Mouse (Mus musculus): ENCODE results near the gene Pmepa1. TPM values are rescaled to one million over a fixed set of nuclear protein-coding genes. Genes with fewer than 3 reads are reported as not detected.

The Pmepa1 gene
- polyA plus RNA-seq, 1 experiment: 40.4 TPM

DNA sequence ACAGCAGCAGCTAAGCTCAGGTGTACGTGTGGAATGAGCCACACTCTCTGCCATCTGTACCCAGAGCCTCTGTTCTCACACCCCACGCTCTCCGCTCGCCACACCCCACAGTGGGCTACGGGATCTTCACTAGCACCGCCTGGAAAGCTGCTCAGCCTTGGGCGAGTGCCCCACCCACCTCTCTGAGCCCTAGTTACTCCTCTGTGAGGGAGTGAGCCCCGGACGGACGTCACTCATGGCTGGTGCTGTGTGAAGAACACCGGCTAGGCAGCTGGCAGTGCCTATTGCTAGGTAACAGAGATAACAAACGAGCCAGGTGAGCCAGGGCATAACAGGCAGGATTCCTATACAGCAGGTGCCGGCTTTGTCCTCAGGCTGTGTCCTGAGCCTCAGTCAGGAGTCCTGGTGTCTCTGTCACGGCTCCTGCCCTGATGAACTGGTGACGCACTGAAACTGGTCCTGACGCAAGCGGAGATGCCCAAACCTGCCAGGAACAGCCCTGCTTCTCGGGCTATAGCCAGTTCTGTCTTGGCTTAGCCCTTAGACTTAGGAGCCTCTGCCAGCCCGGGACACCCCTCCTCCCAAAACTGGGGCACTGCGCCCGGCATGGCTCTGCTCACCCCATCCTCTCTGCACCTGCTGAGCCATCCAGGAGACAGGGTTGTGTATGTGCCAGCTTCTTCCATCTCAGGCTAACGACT lies 44.1 kb downstream of the Pmepa1 start:
- peak in 1 of 2 experiments; percentile 58 for DNase-seq (ENCODE audit: extremely low spot score in 1 of 2, low spot score in 1 of 2)

DNA sequence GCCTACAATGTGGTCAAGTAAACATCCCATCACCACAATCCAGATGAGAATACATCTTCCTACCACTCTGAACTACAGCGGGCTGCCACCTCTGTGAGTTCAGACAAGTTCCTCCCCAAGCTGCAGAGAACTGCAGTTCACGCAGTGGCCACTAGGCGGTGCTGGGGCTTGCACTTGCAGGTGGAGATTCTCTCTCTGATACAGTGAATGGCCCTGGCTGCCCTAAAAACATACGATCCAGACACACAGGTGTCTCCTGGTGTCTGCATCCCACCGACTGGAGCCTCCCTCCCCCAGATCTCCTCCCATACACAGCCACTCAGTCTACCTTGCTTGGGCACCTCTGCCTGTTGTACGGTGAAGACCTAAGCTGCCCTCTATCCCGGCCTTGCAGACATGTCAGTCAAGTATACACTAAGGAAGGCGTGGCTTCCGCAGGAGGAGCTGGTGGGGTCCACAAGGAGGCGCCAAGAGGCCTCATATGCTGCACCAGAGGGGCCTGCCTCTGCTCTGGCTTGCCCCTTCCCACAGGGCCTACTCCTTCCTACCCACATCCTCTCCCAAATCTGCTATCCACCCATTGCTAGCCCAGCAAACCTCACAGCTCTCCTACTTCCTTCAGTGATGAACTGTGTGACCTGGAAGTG lies 46.6 kb downstream of the Pmepa1 start:
- peak; percentile 79 to 98 for DNase-seq (ENCODE audit: extremely low spot score in 1 of 2, low spot score in 1 of 2)

DNA sequence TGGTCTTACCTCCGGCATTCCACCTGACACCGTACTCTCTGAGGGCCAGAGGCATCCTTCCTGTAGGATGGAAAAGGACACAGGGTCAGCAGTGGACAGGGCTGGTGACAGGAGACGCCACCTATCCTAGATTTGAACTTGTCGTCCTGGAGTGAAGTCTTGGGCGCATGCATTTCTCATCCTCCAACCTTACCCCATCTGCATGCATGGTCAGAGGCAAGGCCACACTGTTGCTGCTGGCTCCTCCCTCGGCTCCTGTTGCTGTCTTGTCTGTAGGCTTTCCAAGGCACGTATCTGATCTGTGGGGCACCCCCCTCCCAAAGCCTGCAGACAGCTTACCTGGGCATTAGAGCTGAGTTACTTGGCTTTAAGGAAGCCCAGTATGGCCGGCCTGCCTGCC lies 47.8 kb downstream of the Pmepa1 start:
- DNase-seq (ENCODE audit: extremely low spot score in 1 of 2, low spot score in 1 of 2): no peak

DNA sequence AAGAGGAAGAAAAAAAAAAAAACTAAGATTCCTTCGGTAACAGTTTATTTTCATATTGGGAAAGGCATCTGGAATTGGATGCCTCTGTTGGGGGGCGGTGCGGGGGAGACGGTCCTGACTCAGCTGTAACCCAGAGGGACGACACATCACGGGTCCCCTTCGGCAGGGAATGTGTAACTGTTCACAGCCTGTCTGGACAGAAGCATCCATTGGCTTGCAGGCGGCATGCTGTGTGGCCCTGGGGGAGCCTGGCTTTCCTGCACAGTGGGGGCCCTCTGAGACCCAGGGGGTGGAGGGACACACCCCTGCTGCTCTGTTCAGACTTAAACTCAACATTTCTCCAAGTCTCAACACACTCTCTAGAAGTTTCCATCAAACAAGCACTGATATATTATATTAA lies 49.5 kb downstream of the Pmepa1 start:
- DNase-seq (ENCODE audit: extremely low spot score in 1 of 2, low spot score in 1 of 2): no peak

DNA sequence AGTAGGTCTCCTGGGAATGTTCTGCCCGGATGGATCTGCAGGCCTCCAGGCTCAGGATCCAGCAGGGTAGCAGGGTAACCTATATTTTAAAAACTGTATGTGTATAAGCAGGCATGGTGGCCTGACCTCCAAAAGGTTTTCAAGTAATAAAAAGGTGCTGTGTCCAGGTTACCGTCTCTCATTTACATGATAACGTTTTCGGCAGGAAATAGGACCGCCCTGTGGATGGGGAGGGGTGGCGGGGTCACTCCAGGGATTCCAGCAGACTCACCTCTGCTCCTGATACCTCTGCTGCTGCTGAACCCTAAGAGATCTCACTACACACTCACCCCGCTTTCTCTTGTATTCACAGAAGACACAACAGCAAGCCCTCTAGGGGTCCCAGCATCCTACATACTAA lies 50.4 kb downstream of the Pmepa1 start:
- DNase-seq (ENCODE audit: extremely low spot score in 1 of 2, low spot score in 1 of 2): no peak

DNA sequence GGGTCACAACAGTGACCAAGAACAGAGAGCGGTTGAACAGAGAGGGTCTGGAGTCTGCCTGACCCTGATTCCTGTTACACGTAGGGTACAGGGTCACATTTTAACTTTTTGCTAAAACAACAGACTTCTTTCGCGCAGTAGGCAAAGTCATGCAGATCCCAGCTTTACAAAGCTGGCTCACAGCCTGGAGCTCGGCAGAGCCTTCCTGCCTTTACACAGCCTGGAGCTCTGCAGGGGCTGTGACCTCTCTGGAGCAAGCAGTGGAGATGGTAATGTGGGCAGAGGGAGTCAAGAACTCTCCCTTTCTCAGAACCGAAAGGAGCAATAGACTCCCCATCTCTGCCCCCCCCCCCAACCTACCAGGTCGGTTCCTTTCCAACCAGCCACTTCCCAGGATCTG lies 51.5 kb downstream of the Pmepa1 start:
- DNase-seq (ENCODE audit: extremely low spot score in 1 of 2, low spot score in 1 of 2): no peak

DNA sequence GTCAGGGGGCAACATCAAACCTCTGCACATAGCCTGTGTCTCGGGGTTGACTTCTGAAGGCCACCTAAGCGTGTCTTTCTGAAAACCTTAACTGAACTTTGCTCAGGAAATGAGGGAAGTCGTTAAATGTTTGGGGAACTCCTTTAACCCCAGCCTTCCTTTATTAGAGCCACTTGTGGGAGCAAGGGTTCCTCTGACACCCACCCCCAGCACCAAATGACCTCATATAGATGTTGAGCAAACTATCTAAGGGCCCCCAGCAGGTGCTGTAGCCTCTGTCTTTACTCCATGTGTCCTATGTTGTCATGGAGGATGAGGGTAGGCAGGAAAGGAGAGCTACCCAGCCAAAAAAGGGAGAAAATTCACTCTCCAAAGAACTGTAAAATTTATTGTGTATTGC lies 52.2 kb downstream of the Pmepa1 start:
- no peak for DNase-seq (ENCODE audit: extremely low spot score in 1 of 2, low spot score in 1 of 2)

DNA sequence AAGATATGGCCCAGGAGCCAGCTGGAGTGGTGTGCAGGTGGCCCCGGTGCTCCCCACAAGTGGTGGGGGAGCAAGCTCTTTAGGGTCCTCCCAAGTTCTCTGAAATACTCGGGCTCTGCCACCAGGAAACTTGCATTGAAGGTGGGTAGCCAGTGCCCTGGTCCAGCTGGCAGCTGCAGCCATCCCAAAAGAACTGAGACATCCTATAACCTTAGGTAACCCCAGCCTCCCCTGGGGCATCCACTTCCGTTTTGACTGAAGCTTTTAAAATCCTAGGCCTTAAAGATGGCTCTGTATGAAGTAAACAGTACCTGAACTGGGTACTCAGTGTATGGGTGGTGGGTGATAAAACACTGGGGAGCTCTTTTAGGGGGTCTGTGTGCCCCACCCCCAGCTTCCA lies 52.8 kb downstream of the Pmepa1 start:
- no peak for DNase-seq (ENCODE audit: extremely low spot score in 1 of 2, low spot score in 1 of 2)

DNA sequence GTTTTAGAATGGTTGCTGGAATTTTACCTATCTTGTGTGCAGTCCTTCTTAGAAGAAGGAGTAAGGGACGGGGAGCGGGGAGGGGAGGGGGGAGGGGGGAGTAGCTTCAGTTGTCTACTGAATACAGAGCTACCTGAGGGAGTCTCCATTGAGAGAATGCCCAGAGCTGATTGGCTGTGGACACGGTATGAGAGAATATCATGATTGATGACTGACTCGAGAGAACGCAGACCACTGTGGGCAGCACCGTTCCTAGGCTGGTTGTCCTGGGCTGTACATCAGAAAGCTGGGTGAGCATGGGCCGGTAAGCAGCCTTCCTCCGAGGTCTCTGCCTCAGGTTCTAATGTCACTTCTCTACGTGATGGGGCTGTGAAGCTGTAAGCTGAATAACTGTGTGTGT lies 55.6 kb downstream of the Pmepa1 start:
- no peak for DNase-seq (ENCODE audit: extremely low spot score in 1 of 2, low spot score in 1 of 2)

DNA sequence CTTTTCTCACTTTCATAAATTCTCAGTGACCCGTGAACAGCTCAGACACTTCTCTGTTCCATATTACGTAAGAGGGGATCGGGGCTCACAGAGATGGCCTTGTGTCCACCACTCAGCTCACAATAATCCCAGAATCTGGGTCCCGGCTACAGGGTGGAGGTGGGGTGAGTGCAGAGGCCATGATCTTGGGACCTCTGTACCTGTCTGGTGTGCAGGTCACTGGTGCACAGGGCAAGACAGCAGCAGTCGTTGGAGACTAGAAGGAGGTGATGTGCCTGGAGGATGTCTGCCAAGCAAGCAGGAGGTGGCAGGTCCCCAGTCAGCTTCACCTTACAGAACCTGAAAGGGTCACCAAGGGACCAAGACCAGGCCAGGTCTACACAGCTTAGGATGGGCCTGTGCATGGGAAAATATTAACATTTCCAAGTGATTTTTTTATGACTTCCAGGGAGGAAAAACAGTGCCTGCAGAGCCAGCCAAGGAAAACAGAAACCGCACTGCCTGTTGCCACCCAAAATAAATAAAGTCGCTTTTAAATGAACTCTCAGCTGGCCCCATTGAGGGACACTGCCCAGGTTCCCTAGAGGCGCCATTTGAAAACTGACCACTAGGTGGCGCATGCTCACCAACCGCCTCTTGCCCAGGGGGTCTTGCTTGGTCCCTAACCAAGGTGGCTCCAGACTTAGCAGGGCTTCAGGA lies 56.9 kb downstream of the Pmepa1 start:
- no peak for DNase-seq (ENCODE audit: extremely low spot score in 1 of 2, low spot score in 1 of 2)

DNA sequence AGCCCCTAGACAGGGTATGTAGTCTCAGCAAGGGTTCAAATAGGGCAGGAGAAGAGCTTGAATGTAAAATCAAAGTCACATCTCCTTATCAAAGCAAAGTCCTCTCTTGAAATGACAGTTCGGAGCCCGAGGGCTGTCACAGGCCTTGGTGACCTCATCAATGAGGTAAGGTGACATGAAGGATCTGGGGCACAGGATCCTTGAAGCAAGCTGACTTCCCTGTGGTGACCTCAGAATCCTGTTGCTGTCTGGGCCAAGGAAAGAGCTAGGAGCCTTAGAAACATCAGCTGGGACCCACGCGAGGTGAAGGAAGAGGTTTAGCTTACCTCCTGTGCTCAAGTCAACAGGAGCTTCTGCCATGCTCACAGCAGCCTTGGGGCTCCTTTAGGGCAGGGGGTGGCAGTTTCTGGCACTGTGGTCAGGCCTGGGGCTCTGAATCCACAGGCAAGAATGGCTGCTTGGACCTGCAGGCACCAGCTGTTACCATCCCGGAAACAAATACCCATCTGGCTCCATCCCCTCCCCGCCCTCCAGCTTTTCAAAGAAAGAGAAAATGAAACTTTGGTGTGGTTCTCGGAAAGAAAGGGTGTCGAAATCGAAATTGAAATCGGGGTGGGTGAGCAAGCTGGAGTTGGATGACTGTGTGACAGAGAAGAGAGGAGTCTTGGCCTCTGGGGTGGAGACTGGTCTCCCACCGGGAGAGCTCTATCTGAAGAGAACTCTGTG lies 57.8 kb downstream of the Pmepa1 start, which contains the start of gene Zbp1:
Gene Zbp1 (minus strand): TSS at position 508 of the 726 bp plus-strand sequence.
- DNase-seq (ENCODE audit: extremely low spot score in 1 of 2, low spot score in 1 of 2): no peak

DNA sequence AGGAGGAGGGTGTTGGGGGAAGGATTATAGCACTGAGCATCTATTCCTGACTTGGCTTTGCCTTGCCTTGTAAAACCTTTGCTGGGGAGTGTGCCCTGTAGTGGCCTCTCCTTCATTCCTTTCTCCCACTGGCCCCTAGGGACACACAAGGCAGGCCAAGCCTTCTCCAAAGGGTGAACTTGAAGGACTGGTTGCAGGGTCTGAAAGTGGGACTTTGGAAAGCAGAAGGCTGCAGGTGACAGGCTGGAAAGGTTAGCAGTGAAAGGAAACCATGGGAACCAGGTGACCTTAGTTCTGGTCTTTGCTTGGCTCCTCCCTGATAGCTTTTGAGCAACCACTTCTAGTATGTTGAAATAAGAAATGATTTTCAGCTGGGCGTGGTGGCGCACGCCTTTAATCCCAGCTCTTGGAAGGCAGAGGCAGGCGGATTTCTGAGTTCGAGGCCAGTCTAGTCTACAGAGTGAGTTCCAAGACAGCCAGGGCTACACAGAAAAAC lies 58.5 kb downstream of the Pmepa1 start:
- no peak for DNase-seq (ENCODE audit: extremely low spot score in 1 of 2, low spot score in 1 of 2)

DNA sequence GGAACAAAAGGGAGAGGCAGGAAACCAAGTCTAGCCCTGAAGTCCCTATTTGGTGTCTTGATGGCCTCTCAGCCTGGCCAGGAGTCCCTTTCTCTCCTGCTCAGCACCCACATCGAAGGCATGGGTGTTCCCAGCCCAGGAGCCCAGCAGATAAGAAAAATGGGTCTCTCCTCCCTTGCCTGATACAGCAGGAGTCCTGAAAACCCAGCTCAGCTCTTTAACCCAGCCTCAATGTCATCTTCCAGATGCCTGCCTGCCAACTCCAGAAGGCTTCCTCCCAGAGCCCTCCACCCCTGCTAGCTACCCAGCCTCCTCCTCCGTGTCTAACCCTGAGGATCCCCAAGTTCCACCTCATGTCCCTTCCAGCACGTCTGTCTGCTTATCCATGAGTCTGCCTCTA lies 59.1 kb downstream of the Pmepa1 start:
- no peak for DNase-seq (ENCODE audit: extremely low spot score in 1 of 2, low spot score in 1 of 2)

DNA sequence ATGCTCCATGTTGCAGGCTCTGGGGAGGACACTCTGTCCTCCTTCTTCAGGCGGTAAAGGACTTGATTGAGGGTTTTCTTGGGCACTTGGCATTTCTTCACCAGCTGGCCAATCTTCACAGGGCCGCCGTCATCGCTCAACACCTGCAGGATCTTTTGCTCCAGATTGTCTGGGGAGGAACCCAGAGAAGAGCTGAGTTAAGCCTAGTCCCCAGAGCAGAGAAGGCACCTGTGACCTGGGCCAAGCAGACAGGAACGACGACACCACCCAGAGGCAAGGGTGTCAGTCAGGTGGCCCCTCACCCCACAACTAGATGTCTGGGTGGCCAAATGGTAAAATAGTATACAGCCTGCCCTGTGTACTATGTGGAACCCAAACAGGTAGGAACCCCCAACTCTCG lies 59.5 kb downstream of the Pmepa1 start:
- no peak for DNase-seq (ENCODE audit: extremely low spot score in 1 of 2, low spot score in 1 of 2)

DNA sequence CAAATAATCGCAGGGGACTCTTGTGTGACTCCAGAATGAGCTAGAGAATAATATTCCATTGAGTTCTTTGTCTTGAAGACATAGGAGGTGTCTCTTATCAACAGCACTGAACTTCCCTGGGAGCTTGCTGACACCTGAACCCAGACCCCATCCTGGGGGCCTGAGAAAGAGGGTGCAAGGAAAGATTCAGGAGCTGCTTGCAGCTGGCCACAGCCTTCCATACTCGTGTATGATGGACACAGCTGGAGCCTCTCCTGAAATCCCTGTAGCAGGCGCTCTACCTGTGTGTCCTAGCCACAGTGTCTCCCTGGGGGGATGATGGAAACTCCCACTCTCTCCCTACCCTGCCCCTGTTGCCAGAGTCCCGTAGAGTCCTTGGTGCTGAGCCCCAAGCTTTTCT lies 64.1 kb downstream of the Pmepa1 start:
- no peak for DNase-seq (ENCODE audit: extremely low spot score in 1 of 2, low spot score in 1 of 2)

DNA sequence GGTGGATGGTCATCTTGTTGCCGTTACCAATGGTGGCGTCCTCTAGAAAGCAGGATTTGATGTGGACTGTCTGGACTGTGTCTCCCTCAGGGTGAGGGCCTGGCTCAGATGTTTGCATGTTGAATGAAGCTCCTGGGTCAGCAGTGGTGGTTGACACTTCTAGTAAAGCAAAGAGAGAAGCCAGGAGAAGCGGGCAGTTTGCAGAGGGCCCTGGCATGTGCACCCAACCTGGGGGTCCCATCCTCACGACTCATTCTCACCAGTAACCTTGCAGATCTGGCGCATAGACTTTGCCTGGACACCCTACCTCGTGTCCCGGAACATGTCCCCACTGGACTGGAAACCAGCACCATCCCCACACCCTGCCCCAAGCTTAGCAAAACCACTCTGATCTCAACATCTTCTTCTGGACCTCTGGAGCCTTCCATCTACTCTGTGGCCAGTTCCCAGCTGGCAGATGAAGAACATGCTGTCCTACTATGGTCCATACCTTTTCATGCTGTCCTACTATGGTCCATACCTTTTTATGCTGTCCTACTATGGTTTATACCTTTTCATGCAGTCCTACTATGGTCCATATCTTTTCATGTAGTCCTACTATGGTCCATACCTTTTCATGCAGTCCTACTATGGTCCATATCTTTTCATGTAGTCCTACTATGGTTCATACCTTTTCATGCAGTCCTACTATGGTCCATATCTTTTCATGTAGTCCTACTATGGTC lies 67.1 kb downstream of the Pmepa1 start:
- DNase-seq (ENCODE audit: extremely low spot score in 1 of 2, low spot score in 1 of 2): no peak

DNA sequence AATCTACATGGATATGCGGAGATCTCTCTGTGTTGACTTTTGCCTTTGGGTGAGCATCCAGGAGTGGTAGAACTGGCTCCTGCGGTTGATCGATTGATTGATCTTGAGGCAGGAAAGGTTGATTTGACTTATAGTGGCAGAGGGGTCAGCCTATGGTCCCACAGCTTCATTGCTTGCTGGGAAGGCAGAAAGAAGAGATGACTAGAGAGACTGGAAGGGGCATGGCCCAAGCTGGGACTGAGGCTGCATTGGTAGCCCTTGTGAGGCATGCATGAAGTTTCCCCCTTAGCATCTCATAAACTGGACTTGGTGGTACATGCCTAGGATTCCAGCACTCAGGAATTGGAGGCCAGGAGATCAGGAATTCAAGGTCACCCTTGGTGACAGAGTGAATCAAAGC lies 69.3 kb downstream of the Pmepa1 start:
- DNase-seq (ENCODE audit: extremely low spot score in 1 of 2, low spot score in 1 of 2): no peak

DNA sequence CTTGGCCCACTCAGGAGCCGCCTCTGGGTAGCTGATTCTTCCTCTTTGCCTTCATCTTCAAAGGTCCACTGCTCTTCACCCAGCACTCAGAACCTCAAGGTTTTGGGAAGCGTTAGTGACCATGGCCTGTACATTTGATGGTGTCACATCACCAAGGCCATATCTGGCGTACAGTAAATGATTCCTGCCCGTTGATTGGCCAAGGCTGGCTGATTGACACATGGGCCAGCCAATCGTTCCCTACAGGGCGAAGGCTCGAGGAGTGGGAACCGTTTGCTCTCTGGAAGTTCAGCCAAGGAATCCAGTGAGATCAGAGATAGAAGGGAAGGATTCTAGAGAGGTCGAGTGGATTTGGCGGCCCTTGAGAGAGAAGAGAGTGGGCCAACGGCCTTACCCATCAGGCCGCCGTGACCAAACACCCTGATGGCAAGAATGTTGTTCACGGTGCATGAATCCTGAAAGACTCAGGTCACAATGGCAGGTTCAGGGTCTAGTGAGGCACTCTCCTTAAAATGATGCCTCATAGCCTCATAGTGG lies 70.7 kb downstream of the Pmepa1 start:
- DNase-seq (ENCODE audit: extremely low spot score in 1 of 2, low spot score in 1 of 2): no peak

DNA sequence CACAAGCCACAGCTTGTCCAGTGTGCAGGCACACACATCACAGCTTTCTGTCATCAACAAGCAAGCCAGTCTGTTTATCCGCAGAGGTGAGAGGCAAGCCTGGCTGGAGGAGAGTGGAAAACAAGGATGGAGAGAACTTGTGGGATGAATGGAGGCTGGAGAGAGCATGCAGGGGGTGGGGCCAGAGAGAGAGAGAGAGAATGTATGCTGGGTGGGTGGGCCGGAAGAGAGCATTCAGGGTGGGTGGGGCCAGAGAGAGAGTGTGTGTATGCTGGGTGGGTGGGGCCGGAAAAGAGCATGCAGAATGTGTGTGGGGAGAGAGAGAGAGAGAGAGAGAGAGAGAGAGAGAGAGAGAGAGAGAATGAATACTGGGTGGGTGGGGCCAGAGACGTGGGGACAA lies 71.7 kb downstream of the Pmepa1 start:
- DNase-seq (ENCODE audit: extremely low spot score in 1 of 2, low spot score in 1 of 2): no peak

DNA sequence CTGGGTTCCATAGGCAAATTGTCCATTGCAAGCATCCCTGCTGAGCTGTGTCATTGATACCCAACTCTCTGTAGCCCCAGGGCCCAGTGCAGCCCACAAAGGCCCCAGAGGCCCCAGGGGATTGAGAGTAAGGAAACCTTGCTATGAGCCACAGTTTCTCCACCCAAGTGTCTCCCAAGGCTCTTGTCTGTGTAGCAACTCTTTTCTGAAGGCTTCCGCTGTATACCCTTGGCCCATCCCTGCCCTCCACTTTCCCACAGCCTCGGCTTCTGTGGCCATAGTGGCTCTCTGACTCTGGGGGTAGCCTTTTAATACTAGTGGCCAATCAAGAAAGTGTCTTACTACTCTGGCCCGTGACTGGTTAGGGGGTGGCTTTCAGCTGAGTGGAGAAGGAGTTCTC lies 72.6 kb downstream of the Pmepa1 start:
- DNase-seq (ENCODE audit: extremely low spot score in 1 of 2, low spot score in 1 of 2): no peak
